Mouse (Mus musculus) cerebellum, adult 11-12 months (tissue): ENCODE data around the gene Odf4.
"Not testable (repeated sequence)": the region's sequence is repeated elsewhere in the genome, so short reads cannot be mapped to it uniquely, and the experiment has no call there.

Experiments
- DNase-seq: peaks from one replicate; pipeline ENCODE4 v3.0.0; 2022

Gene Odf4

GRCm38 (mm10) chr11:68926981-68927380 lies at the start of gene Odf4:
Gene Odf4 (minus strand): TSS chr11:68927081.
- DNase-seq = no peak

- no peak for DNase-seq
Measured at GRCm38 (mm10) chr11:68975601-68976000, 48.7 kb upstream of the Odf4 start.

- DNase-seq = no peak
Measured at GRCm38 (mm10) chr11:68975085-68975484, 48.2 kb upstream of the Odf4 start, which contains the start of gene Rangrf. Gene Rangrf (minus strand): TSS chr11:68975185.

- DNase-seq = no peak
Measured at GRCm38 (mm10) chr11:68974059-68974450, 47.2 kb upstream of the Odf4 start.

- peak; percentile 83 for DNase-seq
Measured at GRCm38 (mm10) chr11:68973250-68974058, 46.6 kb upstream of the Odf4 start.

- no peak for DNase-seq
Measured at GRCm38 (mm10) chr11:68970232-68970631, 43.4 kb upstream of the Odf4 start.

- DNase-seq = peak; percentile 57
Measured at GRCm38 (mm10) chr11:68968752-68969151, 41.9 kb upstream of the Odf4 start.

GRCm38 (mm10) chr11:68967337-68968282 lies 40.7 kb upstream of the Odf4 start, which contains the start of gene Slc25a35:
Gene Slc25a35 (plus strand): TSS chr11:68968131.
- DNase-seq = peak; percentile 93

- no peak for DNase-seq
Measured at GRCm38 (mm10) chr11:68966554-68966953, 39.7 kb upstream of the Odf4 start.

- no peak for DNase-seq
Measured at GRCm38 (mm10) chr11:68965845-68966244, 39.0 kb upstream of the Odf4 start.

GRCm38 (mm10) chr11:68965050-68965449 lies 38.2 kb upstream of the Odf4 start:
- no peak for DNase-seq

- DNase-seq = no peak
Measured at GRCm38 (mm10) chr11:68963405-68963804, 36.5 kb upstream of the Odf4 start.

GRCm38 (mm10) chr11:68962159-68962558 lies 35.3 kb upstream of the Odf4 start:
- not testable (repeated sequence) for DNase-seq

- DNase-seq = no peak
Measured at GRCm38 (mm10) chr11:68961596-68961995, 34.7 kb upstream of the Odf4 start.

GRCm38 (mm10) chr11:68957971-68958370 lies 31.1 kb upstream of the Odf4 start:
- no peak for DNase-seq

- DNase-seq = no peak
Measured at GRCm38 (mm10) chr11:68957308-68957707, 30.4 kb upstream of the Odf4 start, which contains the start of gene Arhgef15. Gene Arhgef15 (minus strand): TSS chr11:68957480.

- no peak for DNase-seq
Measured at GRCm38 (mm10) chr11:68956697-68957096, 29.8 kb upstream of the Odf4 start.

GRCm38 (mm10) chr11:68956107-68956506 lies 29.2 kb upstream of the Odf4 start:
- DNase-seq = no peak

- no peak for DNase-seq
Measured at GRCm38 (mm10) chr11:68955473-68955872, 28.6 kb upstream of the Odf4 start.

- DNase-seq = peak; percentile 13
Measured at GRCm38 (mm10) chr11:68954408-68954807, 27.5 kb upstream of the Odf4 start.

GRCm38 (mm10) chr11:68953903-68954302 lies 27.0 kb upstream of the Odf4 start:
- no peak for DNase-seq

- peak; percentile 77 for DNase-seq
Measured at GRCm38 (mm10) chr11:68947542-68947993, 20.7 kb upstream of the Odf4 start.

GRCm38 (mm10) chr11:68946806-68947440 lies 20.0 kb upstream of the Odf4 start:
- peak; percentile 57 for DNase-seq
